ENCODE assay signal across 33 mouse cellular contexts in genomic region chr14:33974752-33975151, GRCm38 (mm10). TPM values are rescaled to one million over a fixed set of nuclear protein-coding genes. Genes with fewer than 3 reads are reported as not detected.
DNase-seq lines count a peak whose midpoint lies in the region; ATAC-seq and TF ChIP-seq lines count a peak whose summit lies in the region.
"Had no signal": no experiment of that assay in that cellular context is flagged by ENCODE, and none has a peak within 500 bp of the region (broad histone marks: within the 10 kb centered on the region; RNA-seq: fewer than 3 reads in every experiment).

No protein-coding gene starts in this region.

- H3K9ac ChIP-seq in heart, embryonic 11.5 days (ENCODE audit: low read depth, low read length), result no peak overlapping the region
- H3K9ac ChIP-seq: kidney, embryonic 15.5 days; limb, embryonic 13.5 days; liver, embryonic 12.5 days; midbrain, embryonic 13.5 days; neural tube, embryonic 12.5 days had no signal

- H3K27ac ChIP-seq in heart, embryonic 11.5 days (ENCODE audit: low read depth, low read length), result no peak overlapping the region
- H3K27ac ChIP-seq in left cerebral cortex, adult 2 months, result no peak overlapping the region
- H3K27ac ChIP-seq: embryonic facial prominence, embryonic 10.5 days; heart, embryonic 10.5 days; kidney, embryonic 15.5 days; limb, embryonic 13.5 days; liver, embryonic 12.5 days; midbrain, embryonic 13.5 days; neural tube, embryonic 12.5 days; stomach, postnatal 0 days had no signal

- H3K9me3 ChIP-seq in heart, embryonic 11.5 days (replicated peaks; ENCODE audit: control insufficient read depth, low read length), result no peaks in the 10 kb centered on the region
- H3K9me3 ChIP-seq: embryonic facial prominence, embryonic 10.5 days; heart, embryonic 10.5 days; kidney, embryonic 15.5 days; limb, embryonic 13.5 days; liver, embryonic 12.5 days; midbrain, embryonic 13.5 days; neural tube, embryonic 12.5 days had no signal

- no peak overlapping the region for H3K4me3 ChIP-seq in heart, embryonic 11.5 days (ENCODE audit: low read depth, low read length)
- no peak overlapping the region for H3K4me3 ChIP-seq in left cerebral cortex, adult 2 months
- H3K4me3 ChIP-seq: embryonic facial prominence, embryonic 10.5 days; heart, embryonic 10.5 days; kidney, embryonic 15.5 days; limb, embryonic 13.5 days; liver, embryonic 12.5 days; midbrain, embryonic 13.5 days; neural tube, embryonic 12.5 days had no signal

- intact Hi-C loops in left cerebral cortex, adult 2 months (cut with DNase I), result no loop called here

- H3K4me2 ChIP-seq in heart, embryonic 11.5 days, result no peak overlapping the region
- H3K4me2 ChIP-seq: kidney, embryonic 15.5 days; limb, embryonic 13.5 days; liver, embryonic 12.5 days; midbrain, embryonic 13.5 days; neural tube, embryonic 12.5 days had no signal

- peak; percentile 42 for DNase-seq in heart, adult 11 months
- peak; percentile 26 for DNase-seq in left cerebral cortex, adult 11 months (ENCODE audit: low spot score)
- DNase-seq in left cerebral cortex, adult 2 months (ENCODE audit: extremely low spot score in 1 of 2, low spot score in 2 of 2), result no peak
- peak; percentile 65 for DNase-seq in Muller cell, postnatal 12 days (ENCODE audit: inconsistent ontology term)
- peak; percentile 6 for DNase-seq in gonadal fat pad, adult 2 months (ENCODE audit: low read depth)
- DNase-seq in gastrocnemius, postnatal 25 days, result no peak
- DNase-seq: adrenal gland, adult 8-10 months; B cell, adult 2 months; cerebellum, adult 2 months; cerebellum, postnatal 25 days; kidney, adult 11 months; kidney, postnatal 36 days; layer of hippocampus, postnatal 36 days; lung, adult 18-20 months; lung, postnatal 10 days had no signal

- H3K36me3 ChIP-seq in heart, embryonic 11.5 days (ENCODE audit: control insufficient read depth, insufficient read depth, low read length), result no peaks in the 10 kb centered on the region
- H3K36me3 ChIP-seq: embryonic facial prominence, embryonic 10.5 days; heart, embryonic 10.5 days; kidney, embryonic 15.5 days; limb, embryonic 13.5 days; liver, embryonic 12.5 days; midbrain, embryonic 13.5 days; neural tube, embryonic 12.5 days had no signal

- no peak for ATAC-seq in heart, embryonic 11.5 days (replicated peaks; ENCODE audit: insufficient number of reproducible peaks, low FRiP score, low TSS enrichment)
- ATAC-seq: activated CD4-positive, CD25-positive, alpha-beta regulatory T cell, adult 4 months; forebrain, embryonic 16.5 days; liver, embryonic 12.5 days; midbrain, embryonic 13.5 days had no signal

- no peak for TF ChIP-seq CTCF in left cerebral cortex, adult 2 months (IDR thresholded peaks at IDR 0.05)

- WGBS in heart, embryonic 11.5 days (ENCODE audit: insufficient replicate concordance), result 60% methylated on average over 5 of the region's 5 CpGs

- peaks cover 3% of the 10 kb centered on the region; the same call in 1 of the 2 replicates for H3K27me3 ChIP-seq in heart, embryonic 11.5 days (ENCODE audit: control insufficient read depth, insufficient read depth, low read length)

- no peaks in the 10 kb centered on the region for H3K4me1 ChIP-seq in heart, embryonic 11.5 days (ENCODE audit: control insufficient read depth, insufficient read depth, low read length)
- H3K4me1 ChIP-seq: liver, embryonic 12.5 days had no signal

RNA-seq across cellular contexts. Expression of gene Zfp488, which starts 3.8 kb away (rescaled TPM):
- polyA plus RNA-seq in heart, embryonic 11.5 days (2014; fragmentation: Nextera tagmentation; extraction: Ambion mirVana), result not detected in 2 replicates
- 1 to 10 TPM; 2.9 to 3.8 TPM for total RNA-seq in left cerebral cortex, adult 2 months (2021)
- polyA plus RNA-seq in gonadal fat pad, adult 2 months (2012; rRNA removed), result 0.04 and 0.09 TPM in 2 replicates
- total RNA-seq in gastrocnemius, postnatal 25 days (2021), result not detected
- total RNA-seq: gastrocnemius, adult 18-20 months; hematopoietic stem cell, adult 5-6 weeks; MEL had no signal
- polyA plus RNA-seq: activated CD4-positive, CD25-positive, alpha-beta regulatory T cell, adult 4 months; heart, postnatal 0 days had no signal

RNA-seq across cellular contexts. Expression of gene Rbp3, which starts 20.9 kb away (rescaled TPM):
- polyA plus RNA-seq in heart, embryonic 11.5 days (2014; fragmentation: Nextera tagmentation; extraction: Ambion mirVana), result 0.03 and 0.24 TPM in 2 replicates
- total RNA-seq in left cerebral cortex, adult 2 months (2021), result not detected
- not detected in 2 replicates for polyA plus RNA-seq in gonadal fat pad, adult 2 months (2012; rRNA removed)
- not detected for total RNA-seq in gastrocnemius, postnatal 25 days (2021)
- total RNA-seq: adrenal gland, adult 8-10 months; gastrocnemius, adult 18-20 months; gastrocnemius, postnatal 4 days; hematopoietic stem cell, adult 5-6 weeks; MEL had no signal
- polyA plus RNA-seq: activated CD4-positive, CD25-positive, alpha-beta regulatory T cell, adult 4 months; cerebellum, adult 2 months; forebrain, embryonic 16.5 days; heart, postnatal 0 days; kidney, embryonic 15.5 days; limb, embryonic 13.5 days; midbrain, embryonic 13.5 days; neural tube, embryonic 12.5 days; stomach, postnatal 0 days; urinary bladder, adult 2 months had no signal

RNA-seq across cellular contexts. Expression of gene Gdf2, which starts 33.9 kb away (rescaled TPM):
- polyA plus RNA-seq in heart, embryonic 11.5 days (2014; fragmentation: Nextera tagmentation; extraction: Ambion mirVana), result 0.51 and 0.64 TPM in 2 replicates
- total RNA-seq in left cerebral cortex, adult 2 months (2021), result not detected
- 0.04 and 0.16 TPM in 2 replicates for polyA plus RNA-seq in gonadal fat pad, adult 2 months (2012; rRNA removed)
- total RNA-seq in gastrocnemius, postnatal 25 days (2021), result not detected
- total RNA-seq: adrenal gland, adult 8-10 months; gastrocnemius, adult 18-20 months; gastrocnemius, postnatal 4 days; hematopoietic stem cell, adult 5-6 weeks; layer of hippocampus, postnatal 36 days; left cerebral cortex, postnatal 25 days; MEL had no signal
- polyA plus RNA-seq: activated CD4-positive, CD25-positive, alpha-beta regulatory T cell, adult 4 months; embryonic facial prominence, embryonic 10.5 days; forebrain, embryonic 16.5 days; limb, embryonic 13.5 days; midbrain, embryonic 13.5 days; neural tube, embryonic 12.5 days; urinary bladder, adult 2 months had no signal

RNA-seq across cellular contexts. Expression of gene Gm30083, which starts 40.2 kb away (rescaled TPM):
- not detected in 2 replicates for polyA plus RNA-seq in heart, embryonic 11.5 days (2014; fragmentation: Nextera tagmentation; extraction: Ambion mirVana)
- total RNA-seq in left cerebral cortex, adult 2 months (2021), result not detected
- polyA plus RNA-seq in gonadal fat pad, adult 2 months (2012; rRNA removed), result 0.13 TPM in 1 of 2 replicates, not detected in the other
- total RNA-seq in gastrocnemius, postnatal 25 days (2021), result not detected
- total RNA-seq: adrenal gland, adult 8-10 months; gastrocnemius, adult 18-20 months; gastrocnemius, postnatal 4 days; hematopoietic stem cell, adult 5-6 weeks; layer of hippocampus, postnatal 36 days; left cerebral cortex, postnatal 25 days; MEL had no signal
- polyA plus RNA-seq: activated CD4-positive, CD25-positive, alpha-beta regulatory T cell, adult 4 months; cerebellum, adult 2 months; embryonic facial prominence, embryonic 10.5 days; forebrain, embryonic 16.5 days; heart, embryonic 10.5 days; heart, postnatal 0 days; kidney, embryonic 15.5 days; limb, embryonic 13.5 days; liver, embryonic 12.5 days; midbrain, embryonic 13.5 days; neural tube, embryonic 12.5 days; stomach, postnatal 0 days had no signal

RNA-seq across cellular contexts. Expression of gene Gm5460, which starts 41.8 kb away (rescaled TPM):
- polyA plus RNA-seq in heart, embryonic 11.5 days (2014; fragmentation: Nextera tagmentation; extraction: Ambion mirVana), result not detected in 2 replicates
- not detected for total RNA-seq in left cerebral cortex, adult 2 months (2021)
- polyA plus RNA-seq in gonadal fat pad, adult 2 months (2012; rRNA removed), result 1.9 and 2.0 TPM in 2 replicates
- total RNA-seq in gastrocnemius, postnatal 25 days (2021), result not detected
- total RNA-seq: gastrocnemius, adult 18-20 months; hematopoietic stem cell, adult 5-6 weeks; layer of hippocampus, postnatal 36 days; left cerebral cortex, postnatal 25 days; MEL had no signal
- polyA plus RNA-seq: activated CD4-positive, CD25-positive, alpha-beta regulatory T cell, adult 4 months; cerebellum, adult 2 months; embryonic facial prominence, embryonic 10.5 days; forebrain, embryonic 16.5 days; heart, embryonic 10.5 days; kidney, embryonic 15.5 days; limb, embryonic 13.5 days; liver, embryonic 12.5 days; midbrain, embryonic 13.5 days; neural tube, embryonic 12.5 days; stomach, postnatal 0 days had no signal

Comparison
In these comparisons a context has a peak if more than half of its experiments do, and no peak if none do; other contexts are left out.
1. DNase-seq: peak in heart, adult 11 months (single experiment), left cerebral cortex, adult 11 months (single experiment), Muller cell, postnatal 12 days (single experiment) and gonadal fat pad, adult 2 months (single experiment); none in left cerebral cortex, adult 2 months (0 of 2) and gastrocnemius, postnatal 25 days (single experiment).